Mouse (Mus musculus) layer of hippocampus, adult 9-11 months (tissue): Measurements from ENCODE around the gene Capn2.

Experiments
- DNase-seq: peaks from one replicate; pipeline ENCODE4 v3.0.0; 2022

Capn2 gene

GRCm38 (mm10) chr1:182500843-182501242, 16.6 kb downstream of the Capn2 start:
- DNase-seq: no peak

GRCm38 (mm10) chr1:182500224-182500623, 17.2 kb downstream of the Capn2 start:
- no peak for DNase-seq

- no peak for DNase-seq
These were observed 17.8 kb downstream of the Capn2 start for GRCm38 (mm10) chr1:182499443-182500089.

DNA sequence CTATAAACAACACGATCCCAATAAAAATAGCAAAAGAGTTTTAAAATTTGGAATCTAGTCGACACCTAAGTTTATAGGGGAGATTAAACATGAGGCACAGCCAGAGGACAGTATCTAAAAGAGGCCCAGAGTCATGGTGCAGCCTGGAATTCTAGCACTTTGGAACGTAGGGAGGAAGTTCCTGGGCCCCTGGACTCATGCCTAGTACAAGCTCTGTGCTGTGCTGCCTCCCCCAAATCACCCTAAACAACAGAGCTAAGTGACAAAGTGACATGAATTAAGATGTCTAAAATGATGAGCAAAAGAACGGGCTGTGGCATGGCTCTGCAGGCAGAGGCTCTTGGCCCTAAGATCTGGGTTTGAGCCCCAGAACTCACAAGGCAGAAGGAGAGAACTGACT, 19.7 kb downstream of the Capn2 start:
- DNase-seq: no peak

- DNase-seq: no peak
These were observed 20.7 kb downstream of the Capn2 start for GRCm38 (mm10) chr1:182496685-182497084.

GRCm38 (mm10) chr1:182494285-182495145, 22.9 kb downstream of the Capn2 start:
- DNase-seq: no peak

- no peak for DNase-seq
These were observed 25.6 kb downstream of the Capn2 start for GRCm38 (mm10) chr1:182491839-182492238.

- no peak for DNase-seq
These were observed 26.8 kb downstream of the Capn2 start for GRCm38 (mm10) chr1:182490568-182490967.

- DNase-seq: peak; percentile 96
These were observed 27.5 kb downstream of the Capn2 start for GRCm38 (mm10) chr1:182489803-182490452.

GRCm38 (mm10) chr1:182488503-182488902, 28.9 kb downstream of the Capn2 start:
- DNase-seq: no peak

- DNase-seq: peak; percentile 71
These were observed 33.5 kb downstream of the Capn2 start for GRCm38 (mm10) chr1:182483910-182484274.

GRCm38 (mm10) chr1:182482991-182483909, 34.2 kb downstream of the Capn2 start:
- peak; percentile 69 for DNase-seq

DNA sequence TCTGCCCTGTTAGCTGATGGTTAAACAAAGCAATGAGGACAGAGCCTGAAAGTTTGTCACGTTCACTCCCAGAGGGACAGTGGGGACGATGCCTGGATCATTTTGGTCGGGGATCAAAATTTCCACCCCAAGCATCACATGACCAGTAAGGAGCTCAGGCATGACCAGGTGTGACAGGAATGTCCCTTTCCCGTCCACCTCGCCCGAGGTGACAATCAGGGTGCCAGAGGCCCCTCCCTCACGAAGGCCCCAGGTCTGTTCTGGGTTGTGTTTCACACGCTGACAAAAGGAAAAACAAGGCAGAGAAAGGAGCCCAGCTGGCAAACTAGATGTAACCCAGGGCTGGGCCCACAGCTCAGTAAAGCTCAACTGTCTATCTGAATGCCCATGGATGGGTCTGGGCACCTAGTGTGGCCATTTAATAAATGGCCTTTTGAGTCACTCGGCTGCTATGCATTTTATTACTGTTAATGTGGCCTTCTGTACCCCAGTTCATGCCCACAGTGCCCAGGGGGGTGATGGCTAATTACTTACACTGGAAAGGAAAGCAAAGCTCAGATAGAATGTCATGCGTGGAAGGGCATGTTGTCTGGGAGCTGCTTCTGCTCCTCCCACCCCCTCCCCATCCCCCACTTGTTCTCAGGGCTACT, 35.6 kb downstream of the Capn2 start:
- no peak for DNase-seq

DNA sequence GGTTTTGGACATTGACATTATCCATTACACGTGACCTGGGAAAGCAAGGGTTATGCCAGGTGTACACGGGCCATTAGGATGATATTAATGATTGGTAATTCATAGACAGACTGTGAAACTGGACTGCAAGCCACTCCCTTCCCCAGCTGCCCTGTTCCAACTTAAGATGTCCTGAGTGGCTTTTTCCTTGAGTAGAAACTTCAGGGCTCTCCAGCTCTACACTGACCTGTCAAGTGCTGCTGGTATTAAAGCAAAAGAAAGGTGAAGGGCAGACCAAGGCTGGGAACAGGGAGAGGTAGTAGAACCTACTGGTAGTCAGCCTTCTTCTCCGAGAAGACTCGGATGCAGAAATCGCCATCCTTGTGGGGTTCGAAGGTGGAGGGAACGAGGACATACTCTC, 36.3 kb downstream of the Capn2 start:
- DNase-seq: no peak

DNA sequence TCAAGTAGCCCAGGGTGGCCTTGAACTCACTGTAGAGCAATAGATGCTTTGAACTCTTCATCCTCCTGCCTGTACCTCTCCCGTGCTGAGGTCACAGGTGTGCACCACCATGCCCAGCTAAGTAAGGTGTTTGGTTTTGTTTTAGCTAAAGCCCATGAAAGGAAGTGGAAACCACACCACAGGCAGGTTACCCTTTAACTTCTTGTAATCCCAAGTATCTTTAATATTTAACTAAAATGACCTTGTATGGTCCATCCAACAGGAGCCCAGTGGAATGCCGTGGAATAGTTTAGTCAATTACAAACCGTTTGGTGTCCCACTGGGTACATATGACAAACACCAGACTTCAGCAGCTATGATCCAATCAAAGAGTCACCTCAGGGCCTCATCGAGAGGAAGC, 38.5 kb downstream of the Capn2 start:
- DNase-seq: no peak

DNA sequence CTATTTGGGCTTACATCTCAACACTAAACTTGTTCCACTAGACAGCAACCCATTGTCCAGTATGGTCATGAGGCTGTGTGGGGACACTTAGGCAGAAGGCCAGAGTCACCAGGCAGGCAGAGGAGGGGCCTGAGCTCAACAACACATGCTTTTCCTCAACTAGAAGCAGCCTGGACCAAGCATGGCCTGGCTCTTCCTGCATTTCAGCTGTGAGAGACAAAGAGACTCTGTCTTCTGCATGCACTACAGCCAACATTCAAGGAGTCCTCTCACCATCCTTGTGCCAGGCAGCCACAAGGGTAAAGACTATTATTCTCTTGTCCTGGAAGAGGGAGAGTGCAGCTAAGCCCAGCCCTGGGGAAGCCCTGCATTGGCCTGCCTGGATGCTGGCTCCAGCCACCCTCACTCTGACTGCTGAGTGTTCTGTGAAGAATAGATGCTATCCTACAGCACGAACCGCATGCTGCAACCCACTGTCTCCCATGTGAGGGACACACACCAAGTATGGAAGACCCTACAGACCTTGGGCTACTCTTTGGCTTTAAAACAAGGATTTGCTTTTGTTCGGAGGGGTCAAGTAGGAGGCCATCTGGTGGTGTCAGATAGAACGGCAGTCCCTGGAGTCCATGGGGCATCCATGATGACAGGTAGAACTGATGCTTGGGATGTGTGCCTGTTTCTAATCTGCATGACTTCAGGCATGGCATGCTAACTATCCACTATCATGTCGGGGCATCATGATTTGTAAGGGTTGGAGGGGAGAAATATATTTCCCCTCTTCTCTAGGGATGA, 42.2 kb downstream of the Capn2 start:
- DNase-seq: peak; percentile 91

DNA sequence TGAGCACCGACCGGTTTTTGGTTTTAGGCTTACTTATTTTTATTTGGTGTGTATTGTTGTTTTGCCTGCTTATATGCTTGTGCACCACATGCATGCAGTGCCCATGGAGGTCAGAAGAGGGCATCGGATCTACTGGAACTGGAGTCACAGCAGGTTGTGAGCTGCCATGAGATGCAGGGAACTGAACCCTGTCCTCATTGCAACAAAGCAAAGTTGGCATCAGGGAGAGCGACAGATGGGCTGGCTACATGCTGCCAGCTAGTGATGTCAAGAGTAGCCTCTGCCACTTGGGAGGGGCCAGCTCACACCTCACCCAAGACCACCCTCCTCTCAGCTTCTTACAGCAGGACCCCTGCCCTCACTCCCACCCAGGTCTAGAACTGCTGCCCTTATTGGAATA, 51.4 kb downstream of the Capn2 start:
- no peak for DNase-seq

DNA sequence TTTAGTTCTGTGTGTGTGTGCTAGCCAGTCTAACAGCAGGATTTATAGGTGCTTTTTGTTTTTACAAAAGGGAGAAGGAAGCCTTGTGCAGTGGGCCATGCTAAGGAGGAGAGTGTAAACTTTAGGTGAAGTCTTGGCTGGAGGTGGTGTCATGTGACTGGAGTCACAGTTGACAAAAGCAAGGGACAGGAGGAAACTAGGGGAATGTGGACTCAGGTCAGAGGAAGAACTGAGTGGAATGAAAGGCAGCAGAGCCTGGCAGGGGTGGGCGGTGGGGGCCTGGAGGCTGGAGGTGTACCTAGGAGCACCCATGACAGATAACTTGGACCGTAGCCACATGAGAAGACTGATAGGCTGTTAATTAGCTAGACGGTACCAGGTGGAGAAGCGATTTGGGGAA, 52.1 kb downstream of the Capn2 start:
- no peak for DNase-seq

- peak; percentile 30 for DNase-seq
These were observed 55.6 kb downstream of the Capn2 start for GRCm38 (mm10) chr1:182461813-182462212.

DNA sequence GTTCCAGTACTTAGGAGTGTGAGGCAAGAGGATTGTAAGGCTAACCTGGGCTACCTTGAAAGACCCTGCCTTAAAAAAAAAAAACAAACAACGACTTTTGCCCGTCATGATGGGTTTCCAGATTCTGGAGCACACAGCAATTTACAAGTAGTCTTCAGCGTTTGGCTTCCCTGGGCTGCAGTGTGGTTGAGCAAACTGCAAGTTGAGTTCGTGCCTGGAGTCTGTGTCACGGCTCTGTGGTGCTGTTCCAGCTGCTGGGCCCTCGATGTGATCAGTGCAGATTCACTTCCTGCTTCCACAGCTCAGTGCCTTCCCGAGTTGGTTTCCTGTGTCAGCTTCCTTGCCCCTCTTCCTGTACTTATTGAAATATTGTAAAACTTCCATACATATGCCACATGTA, 56.1 kb downstream of the Capn2 start:
- DNase-seq: no peak
